ENCODE assay signal across 8 mouse cellular contexts in the genomic region with DNA sequence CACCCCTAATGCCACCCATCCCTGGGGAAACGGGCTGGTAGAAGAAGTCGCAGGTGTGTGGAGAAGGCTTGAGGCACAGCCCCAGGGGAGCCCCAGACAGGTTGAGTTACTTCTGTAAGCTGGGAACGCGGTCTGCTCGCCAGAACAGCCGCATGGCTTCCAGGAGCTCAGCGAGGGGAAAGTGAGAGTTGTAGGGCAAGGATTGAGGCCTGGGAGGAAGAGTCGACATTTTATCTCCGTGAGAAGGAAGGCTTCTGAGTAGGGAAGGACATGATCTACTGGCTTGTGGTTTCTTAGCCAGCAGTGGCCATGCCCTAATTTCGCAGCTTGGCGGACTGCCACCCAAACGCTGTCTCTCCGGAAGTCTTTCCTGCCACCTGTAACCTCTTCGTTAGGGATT. TPM values are rescaled to one million over a fixed set of nuclear protein-coding genes. Genes with fewer than 3 reads are reported as not detected.
A peak's percentile ranks its signal among the peaks of the same experiment; 100 is the strongest.
DNase-seq lines count a peak whose midpoint lies in the region; ATAC-seq lines count a peak whose summit lies in the region.
"Had no signal": no experiment of that assay in that cellular context is flagged by ENCODE, and none has a peak within 500 bp of the region (broad histone marks: within the 10 kb centered on the region; RNA-seq: fewer than 3 reads in every experiment).

No protein-coding gene starts in this region.

- peaks cover 56% of the 10 kb centered on the region for H3K27me3 ChIP-seq in limb, embryonic 12.5 days
- H3K27me3 ChIP-seq in neural tube, embryonic 14.5 days (ENCODE audit: control insufficient read depth, insufficient read depth, low read length) = peaks cover 11% of the 10 kb centered on the region

- H3K36me3 ChIP-seq in limb, embryonic 12.5 days = no peaks in the 10 kb centered on the region
- H3K36me3 ChIP-seq in neural tube, embryonic 14.5 days (ENCODE audit: control insufficient read depth, insufficient read depth, low read length) = no peaks in the 10 kb centered on the region

- no peak overlapping the region for H3K27ac ChIP-seq in limb, embryonic 12.5 days
- no peak overlapping the region for H3K27ac ChIP-seq in neural tube, embryonic 14.5 days (ENCODE audit: low read depth, low read length)

- H3K4me2 ChIP-seq in limb, embryonic 12.5 days = peak overlapping the region; percentile 99
- peak overlapping the region; percentile 94 for H3K4me2 ChIP-seq in neural tube, embryonic 14.5 days (ENCODE audit: low read depth, low read length)

- H3K9me3 ChIP-seq in limb, embryonic 12.5 days = no peaks in the 10 kb centered on the region
- no peaks in the 10 kb centered on the region for H3K9me3 ChIP-seq in neural tube, embryonic 14.5 days (ENCODE audit: control insufficient read depth, low read length)

- peak; percentile 52 for ATAC-seq in granulocyte monocyte progenitor cell, adult 5-6 weeks (replicated peaks; ENCODE audit: poor library complexity, severe bottlenecking)
- no peak for ATAC-seq in limb, embryonic 12.5 days (ENCODE audit: insufficient number of reproducible peaks, insufficient read depth, low FRiP score, low TSS enrichment, low read depth)
- no peak for ATAC-seq in neural tube, embryonic 14.5 days (ENCODE audit: low read depth)

- 4% methylated on average over 14 of the region's 14 CpGs for WGBS in limb, embryonic 12.5 days
- WGBS in neural tube, embryonic 14.5 days = 2% methylated on average over 14 of the region's 14 CpGs

- peak; percentile 29 for DNase-seq in right cerebral cortex, postnatal 14 days
- no peak for DNase-seq in right cerebral cortex, postnatal 36 days (ENCODE audit: low spot score in 2 of 2)
- DNase-seq in cerebellum, adult 9-11 months = peak; percentile 44
- no peak for DNase-seq in urinary bladder, postnatal 10 days (ENCODE audit: low spot score)

- 0 out of 2 replicates have a peak overlapping the region, but pooled peaks have one; percentile 64 for H3K4me3 ChIP-seq in limb, embryonic 12.5 days (replicated peaks)
- peak overlapping the region; percentile 60 for H3K4me3 ChIP-seq in neural tube, embryonic 14.5 days (ENCODE audit: low read depth, low read length)
- H3K4me3 ChIP-seq: myocyte had no signal

- peaks cover 5% of the 10 kb centered on the region for H3K4me1 ChIP-seq in limb, embryonic 12.5 days (replicated peaks)
- H3K4me1 ChIP-seq in neural tube, embryonic 14.5 days (ENCODE audit: control insufficient read depth, insufficient read depth, low read length) = peaks cover 4% of the 10 kb centered on the region; the same call in 1 of the 2 replicates

- no peak overlapping the region for H3K9ac ChIP-seq in limb, embryonic 12.5 days (replicated peaks)
- H3K9ac ChIP-seq in neural tube, embryonic 14.5 days (replicated peaks; ENCODE audit: low read depth, low read length) = peak overlapping the region; percentile 63; the same call in 1 of the 2 replicates

RNA-seq across cellular contexts. Expression of gene Dnajc6, which starts 0.9 kb away (rescaled TPM):
- total RNA-seq in granulocyte monocyte progenitor cell, adult 5-6 weeks (2014; fragmentation: Nextera tagmentation) = 7.3 and 12.5 TPM in 2 replicates
- total RNA-seq in granulocyte monocyte progenitor cell, adult 5-6 weeks (2017) = 15.4 and 24.3 TPM in 2 replicates
- 0.66 and 1.4 TPM in 2 replicates for polyA plus RNA-seq in limb, embryonic 12.5 days (2016; fragmentation: Nextera tagmentation; extraction: Ambion mirVana)
- polyA plus RNA-seq in neural tube, embryonic 14.5 days (2014; fragmentation: Nextera tagmentation; extraction: Ambion mirVana) = 63.8 and 70.1 TPM in 2 replicates

Comparison
In these comparisons a context has a peak if more than half of its experiments do, and no peak if none do; other contexts are left out.
1. DNase-seq: peak in right cerebral cortex, postnatal 14 days (single experiment) and cerebellum, adult 9-11 months (single experiment); none in right cerebral cortex, postnatal 36 days (0 of 2) and urinary bladder, postnatal 10 days (single experiment).
2. RNA of gene Dnajc6, which starts 0.9 kb away (polyA plus RNA-seq): 63.8 to 70.1 TPM in neural tube, embryonic 14.5 days; 0.66 to 1.4 TPM in limb, embryonic 12.5 days; every median in the first group is over 10 times any median in the second.